Mouse (Mus musculus): ENCODE data around the gene Slc25a39. TPM values are rescaled to one million over a fixed set of nuclear protein-coding genes. Genes with fewer than 3 reads are reported as not detected.

The Slc25a39 gene
- 80.3 and 88.2 TPM in 2 replicates for polyA plus RNA-seq (2012; rRNA removed)

- no peak for DNase-seq (ENCODE audit: low spot score)
Observed at GRCm38 (mm10) chr11:102407834-102408215, at the start of gene Slc25a39. TSS of gene Slc25a39 (minus strand) at chr11:102407946.

DNA sequence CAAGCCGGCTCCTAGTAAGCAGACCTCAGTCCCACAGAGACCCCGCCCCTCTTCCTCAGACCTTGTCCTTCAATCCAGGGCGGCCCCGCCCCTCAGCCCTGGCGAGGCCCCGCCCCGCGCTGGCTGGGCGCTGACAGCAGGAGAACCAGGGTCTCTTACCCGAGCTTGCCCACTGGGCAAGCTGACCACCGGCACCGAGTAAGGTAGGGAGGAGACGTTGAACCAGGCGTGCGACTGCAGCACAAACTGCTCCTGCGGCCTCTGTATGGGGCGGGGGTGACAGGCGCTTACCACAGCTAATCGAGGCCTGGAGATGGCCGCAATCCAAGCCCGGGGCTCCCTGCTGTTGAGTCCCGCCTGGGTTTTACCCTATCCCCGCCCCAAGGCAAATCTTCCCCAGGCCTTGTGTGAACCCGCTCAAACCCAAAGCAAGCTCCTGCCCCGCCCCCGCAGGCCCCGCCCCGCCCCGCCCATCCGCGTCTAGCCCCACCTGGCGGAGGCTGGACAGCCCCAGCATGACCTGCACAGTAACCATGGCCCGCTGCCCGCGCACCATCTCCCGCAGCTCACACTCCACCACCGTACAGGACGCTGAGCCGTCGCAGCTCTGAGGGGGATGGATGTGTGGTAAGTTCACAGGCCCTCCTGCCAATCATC is 48.1 kb upstream of the Slc25a39 start:
- peak; percentile 60 for DNase-seq (ENCODE audit: low spot score)

DNA sequence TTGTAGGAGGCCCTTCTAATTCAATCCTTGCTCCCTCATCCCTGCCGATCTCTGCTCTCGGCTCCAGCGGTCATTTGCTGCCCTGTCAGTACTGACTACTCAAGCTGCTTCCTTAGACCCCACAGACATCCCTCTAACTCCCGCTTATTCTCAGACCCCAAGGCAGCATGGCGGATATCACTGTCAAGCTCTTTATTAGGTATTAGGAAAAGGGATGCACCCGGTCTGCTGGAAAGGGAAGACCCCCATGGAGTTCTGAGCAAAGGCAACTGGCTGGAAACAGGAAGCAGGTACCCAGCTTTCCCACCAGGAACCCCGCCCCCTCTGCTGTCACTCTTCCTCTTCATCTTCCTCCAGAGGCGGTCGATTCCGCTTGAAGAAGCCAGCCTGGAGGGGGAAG is 45.4 kb upstream of the Slc25a39 start:
- DNase-seq (ENCODE audit: low spot score): no peak

GRCm38 (mm10) chr11:102449043-102450008 is 41.6 kb upstream of the Slc25a39 start:
- DNase-seq (ENCODE audit: low spot score): no peak

GRCm38 (mm10) chr11:102448327-102448726 is 40.6 kb upstream of the Slc25a39 start:
- no peak for DNase-seq (ENCODE audit: low spot score)

DNA sequence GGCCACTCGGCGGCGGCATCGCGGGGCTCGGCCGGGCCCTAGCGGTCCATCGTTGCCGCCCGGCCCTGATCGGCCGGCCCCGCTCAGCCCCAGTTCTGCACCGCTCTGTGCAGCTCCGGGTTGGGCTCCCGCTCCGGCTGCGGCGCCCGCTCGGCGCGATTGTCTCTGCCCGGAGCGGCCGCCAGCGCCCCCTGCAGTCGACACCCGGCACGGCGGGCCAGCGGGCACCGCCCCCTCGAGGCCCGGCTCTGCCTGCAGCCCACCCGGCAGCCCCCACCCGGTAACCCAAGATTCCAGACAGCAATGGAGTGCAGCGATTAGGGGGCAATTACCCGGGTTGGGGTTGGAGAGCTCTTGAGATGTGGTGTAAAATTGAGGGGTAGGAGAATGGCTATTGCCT is 39.8 kb upstream of the Slc25a39 start, which contains the start of gene Fam171a2:
Fam171a2 (minus strand) TSS at position 186 of the 400 bp plus-strand sequence.
- DNase-seq (ENCODE audit: low spot score): peak; percentile 75

DNA sequence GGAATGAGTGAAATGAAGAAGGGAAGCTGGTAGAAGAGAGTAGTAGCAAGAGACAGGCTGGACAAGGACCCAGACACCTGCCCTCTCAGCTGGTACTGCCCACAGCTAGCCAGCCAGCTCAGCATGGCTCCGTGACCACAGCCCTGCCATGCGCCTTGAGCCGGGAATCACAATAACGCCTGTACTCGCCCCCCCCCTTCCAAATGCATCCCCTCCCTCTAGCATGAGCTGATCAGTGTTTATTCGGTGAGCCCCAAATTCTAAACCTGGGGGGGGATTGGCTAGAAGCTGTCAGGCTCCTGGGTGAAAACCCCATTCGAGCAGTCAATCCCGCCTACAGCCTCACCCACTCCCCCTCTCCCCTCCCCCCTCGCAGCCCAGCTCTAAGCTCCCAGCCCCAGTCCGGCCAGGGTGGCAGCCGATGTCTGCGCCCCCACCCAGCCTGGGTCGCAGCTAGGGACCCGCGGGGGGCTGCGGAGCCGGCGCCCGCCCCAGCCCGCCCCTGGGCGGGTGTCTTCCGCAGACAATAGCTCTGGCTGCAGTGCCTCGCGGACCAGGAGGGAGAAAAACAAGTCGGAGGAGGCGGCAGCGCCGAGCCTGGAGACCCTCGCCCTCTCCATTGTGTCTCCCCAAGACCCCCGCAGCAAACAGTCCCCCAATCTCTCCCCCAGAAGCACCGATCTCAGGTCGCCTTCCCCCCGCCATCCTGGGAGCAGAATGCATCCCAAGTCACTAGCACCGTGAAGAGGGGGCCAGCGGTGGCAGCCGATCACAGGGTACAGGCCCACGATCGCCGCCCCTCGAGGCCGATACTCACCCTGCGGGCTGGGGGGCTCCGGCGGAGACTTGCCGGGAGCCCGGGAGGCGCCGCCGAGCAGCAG is 39.1 kb upstream of the Slc25a39 start:
- DNase-seq (ENCODE audit: low spot score): no peak

- no peak for DNase-seq (ENCODE audit: low spot score)
Observed at GRCm38 (mm10) chr11:102445891-102446361, 38.2 kb upstream of the Slc25a39 start.

DNA sequence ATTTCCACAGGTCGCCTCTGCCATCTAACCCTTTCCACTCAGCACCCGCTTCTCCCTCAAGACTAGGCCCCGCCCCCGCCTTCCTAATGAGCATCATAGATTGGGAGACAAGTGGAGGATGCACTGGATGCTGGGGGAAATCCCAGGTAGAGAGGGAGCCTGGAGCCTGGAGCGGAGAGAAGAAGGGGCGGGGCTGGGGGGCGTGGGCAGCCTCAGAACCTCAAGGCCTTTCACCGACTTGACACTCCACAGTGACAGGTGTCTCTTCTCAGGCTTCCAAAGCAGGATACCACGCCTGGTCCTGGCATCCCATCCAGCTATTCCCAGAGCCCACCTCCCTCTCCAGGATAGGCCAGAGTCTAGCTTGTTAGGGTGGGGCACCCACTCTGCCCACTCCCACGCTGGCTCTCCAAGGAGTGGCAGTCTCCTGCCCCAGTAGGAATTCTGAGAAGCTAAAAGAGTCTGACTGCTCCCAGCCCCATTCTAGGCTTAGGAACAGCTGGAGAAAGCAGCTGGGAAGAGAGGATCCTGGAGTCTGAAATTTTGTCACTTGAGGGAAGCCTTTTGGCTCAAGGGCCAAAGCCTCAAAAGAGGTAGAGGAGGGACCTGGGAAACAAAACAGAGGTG is 37.6 kb upstream of the Slc25a39 start:
- DNase-seq (ENCODE audit: low spot score): no peak

GRCm38 (mm10) chr11:102444781-102445180 is 37.0 kb upstream of the Slc25a39 start:
- no peak for DNase-seq (ENCODE audit: low spot score)

DNA sequence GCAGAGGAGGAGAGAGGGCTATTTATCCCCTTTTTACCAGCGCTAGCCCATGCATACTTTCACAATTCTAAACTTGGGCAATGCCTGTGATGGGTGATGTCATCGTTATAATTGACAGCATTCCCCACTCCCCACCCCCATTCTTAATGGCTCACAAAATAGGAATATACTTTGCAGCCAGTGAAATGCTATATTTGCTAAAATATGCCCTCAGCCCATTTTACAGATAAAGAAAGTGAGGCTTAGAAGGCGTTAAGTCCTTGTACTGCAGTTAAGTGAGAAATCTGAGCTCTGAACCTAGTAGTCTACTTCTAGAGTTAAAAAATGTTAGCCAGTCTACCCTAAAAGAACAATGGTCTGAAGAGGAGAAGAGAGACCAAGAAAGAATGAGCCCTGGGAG is 36.6 kb upstream of the Slc25a39 start:
- DNase-seq (ENCODE audit: low spot score): no peak

DNA sequence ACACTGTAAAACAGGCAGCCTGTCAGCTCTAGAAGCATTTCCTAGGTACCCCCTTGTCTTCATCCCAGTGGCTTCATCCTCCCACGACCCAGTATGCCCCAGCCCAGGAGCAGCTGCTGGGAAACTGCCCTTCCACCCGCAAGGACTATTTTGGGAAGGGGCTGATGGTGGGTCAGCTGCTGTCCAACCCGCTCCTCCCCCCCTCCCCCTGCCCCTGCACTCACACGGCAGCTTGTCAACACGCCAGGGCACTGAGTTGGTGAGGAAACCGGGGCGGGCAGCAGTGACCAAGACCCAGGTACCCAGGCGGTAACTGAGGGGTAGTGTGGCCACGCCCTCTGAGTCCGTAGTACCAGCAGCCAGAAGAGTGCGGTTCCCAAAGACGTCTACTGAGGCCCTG is 36.0 kb upstream of the Slc25a39 start:
- DNase-seq (ENCODE audit: low spot score): no peak

- no peak for DNase-seq (ENCODE audit: low spot score)
Observed at GRCm38 (mm10) chr11:102442089-102442488, 34.3 kb upstream of the Slc25a39 start.

GRCm38 (mm10) chr11:102441434-102441833 is 33.7 kb upstream of the Slc25a39 start:
- no peak for DNase-seq (ENCODE audit: low spot score)

DNA sequence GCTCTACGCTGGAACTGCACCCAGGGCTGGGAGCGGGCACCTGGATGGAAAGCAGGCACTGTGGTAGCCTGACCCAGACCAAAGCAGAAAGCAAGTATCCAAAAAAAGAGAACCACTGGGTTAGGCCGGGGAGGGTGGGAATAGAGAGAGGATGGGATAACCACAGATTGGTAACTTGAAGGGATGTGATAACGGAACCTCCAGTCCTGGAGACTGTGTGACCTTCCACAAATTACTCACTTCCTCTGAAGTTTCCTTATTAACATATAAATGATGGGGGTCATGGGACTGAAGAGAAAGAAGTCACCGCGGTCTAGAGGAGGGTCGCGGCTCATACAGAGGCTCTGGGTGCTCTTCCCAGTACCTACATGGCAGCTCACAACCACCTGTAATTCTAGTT is 32.5 kb upstream of the Slc25a39 start:
- no peak for DNase-seq (ENCODE audit: low spot score)

DNA sequence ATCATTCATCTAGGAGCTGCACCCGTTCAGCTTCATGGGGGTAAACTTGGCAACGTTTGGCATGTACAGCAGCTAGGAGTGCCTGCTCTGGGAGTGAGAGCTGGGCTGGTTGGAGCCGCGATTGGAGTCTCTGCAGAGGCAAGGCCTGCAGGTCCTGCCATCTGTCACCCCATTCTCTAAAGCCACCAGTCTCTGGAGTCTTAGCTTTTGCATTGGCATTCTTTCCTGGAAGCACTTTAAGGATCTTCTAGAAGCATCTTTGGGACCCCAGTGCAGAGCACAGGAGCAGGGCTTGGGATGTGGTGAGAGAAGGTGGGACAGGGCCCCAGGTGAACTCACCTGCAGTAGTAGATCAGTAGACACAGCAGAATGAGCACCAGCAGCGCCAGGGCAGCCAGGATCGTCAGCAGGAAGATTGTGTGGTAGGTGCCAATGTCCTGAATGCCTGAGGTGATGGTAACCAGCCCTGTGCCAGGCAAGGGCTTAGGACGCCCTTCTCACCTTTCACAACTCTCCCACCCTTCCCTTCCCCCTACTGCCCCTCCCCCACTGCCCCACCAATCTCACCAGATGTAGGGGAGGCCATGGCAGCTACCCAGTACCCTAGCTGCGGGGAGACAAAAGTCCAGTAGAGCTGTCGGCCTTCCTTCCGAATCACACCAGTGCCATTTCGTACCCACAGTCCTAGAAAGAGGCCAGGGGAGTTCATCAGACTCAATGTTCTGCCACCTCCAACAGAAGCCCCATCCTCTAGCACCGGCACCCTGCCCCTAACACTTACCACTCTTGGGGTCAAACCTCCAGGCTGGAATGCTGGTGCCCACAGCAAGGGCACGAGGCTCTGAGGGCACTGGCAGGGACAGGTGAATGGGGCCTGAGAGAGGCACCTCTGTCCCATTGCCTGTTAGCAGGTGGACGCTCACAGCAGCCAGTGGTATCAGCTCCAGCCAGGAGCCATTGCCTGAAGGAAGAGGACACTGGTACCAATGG is 31.6 kb upstream of the Slc25a39 start:
- no peak for DNase-seq (ENCODE audit: low spot score)

DNA sequence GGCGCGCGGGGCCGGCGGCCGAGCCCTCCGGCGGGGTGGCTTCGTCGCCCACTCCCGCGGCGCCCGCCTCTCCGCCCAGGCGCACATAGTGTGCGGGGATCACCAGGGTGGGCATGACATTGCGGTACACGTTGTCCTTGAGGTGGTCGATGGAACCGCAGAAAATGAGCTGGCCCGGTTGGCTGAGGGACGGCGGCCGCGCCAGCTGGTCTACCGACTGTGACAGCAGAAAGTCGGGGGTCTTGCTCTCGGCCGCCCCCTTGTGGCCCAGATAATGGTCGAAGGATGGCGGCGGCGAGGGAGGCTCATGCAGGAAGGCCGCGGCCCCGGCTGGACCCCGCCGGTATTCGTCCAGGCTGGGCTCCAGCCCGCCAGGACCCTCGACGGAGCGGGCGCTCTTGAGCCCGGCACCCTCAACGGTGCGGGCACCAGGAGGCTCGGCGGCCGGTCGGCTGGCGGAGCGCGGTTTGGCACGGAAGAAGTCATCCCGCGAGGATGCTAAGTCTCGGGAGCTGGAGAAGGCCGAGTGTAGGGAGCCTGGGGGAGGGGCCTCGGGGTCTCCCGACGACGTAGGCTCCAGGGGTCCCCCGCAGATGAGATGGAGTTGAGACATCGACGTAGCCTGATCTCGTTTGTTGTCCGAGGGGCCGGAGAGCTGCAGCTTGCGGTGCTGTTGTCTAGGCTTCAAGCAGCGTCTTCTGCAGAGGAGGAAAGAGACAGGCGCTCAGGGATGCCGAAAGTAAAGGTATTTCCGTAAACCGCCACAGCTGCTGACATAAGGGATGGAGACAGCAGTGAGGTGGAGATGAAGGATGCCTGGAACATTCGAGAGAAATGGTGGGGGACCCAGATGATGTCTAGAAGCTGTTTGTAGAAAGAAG is 30.7 kb upstream of the Slc25a39 start:
- peak; percentile 77 for DNase-seq (ENCODE audit: low spot score)

GRCm38 (mm10) chr11:102437120-102438061 is 29.6 kb upstream of the Slc25a39 start:
- peak; percentile 59 for DNase-seq (ENCODE audit: low spot score)

Measured in urinary bladder, adult 2 months (tissue).